ENCODE assay signal across 28 mouse cellular contexts in the genomic region with DNA sequence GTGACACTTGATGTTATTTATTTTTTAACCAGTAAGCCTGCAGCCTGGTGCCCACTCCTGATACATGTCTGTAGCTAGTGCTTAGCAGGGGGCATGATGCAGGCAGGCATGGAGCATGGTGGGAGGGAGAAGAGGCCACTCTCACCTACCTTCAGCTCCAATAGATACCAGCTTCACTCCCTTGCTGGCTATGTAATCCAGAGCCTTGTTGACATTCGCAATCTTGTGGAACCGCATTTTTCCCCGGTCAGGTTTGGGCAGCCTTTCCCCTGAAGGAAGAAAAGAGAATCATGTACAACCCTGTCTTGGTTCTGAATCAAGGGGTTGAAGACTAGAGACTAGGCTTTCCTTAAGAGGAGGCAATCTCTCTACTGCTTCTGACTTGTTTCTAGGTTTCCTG. TPM values are rescaled to one million over a fixed set of nuclear protein-coding genes. Genes with fewer than 3 reads are reported as not detected.
DNase-seq lines count a peak whose midpoint lies in the region; ATAC-seq and TF ChIP-seq lines count a peak whose summit lies in the region.
"Had no signal": no experiment of that assay in that cellular context is flagged by ENCODE, and none has a peak within 500 bp of the region (broad histone marks: within the 10 kb centered on the region; RNA-seq: fewer than 3 reads in every experiment).

No protein-coding gene starts in this region.

- H3K9me3 ChIP-seq in heart, embryonic 12.5 days (replicated peaks), result no peaks in the 10 kb centered on the region
- no peaks in the 10 kb centered on the region for H3K9me3 ChIP-seq in embryonic facial prominence, embryonic 10.5 days
- H3K9me3 ChIP-seq in intestine, embryonic 16.5 days (ENCODE audit: control insufficient read depth, low read length), result no peaks in the 10 kb centered on the region
- H3K9me3 ChIP-seq: hindbrain, embryonic 10.5 days; kidney, embryonic 15.5 days; limb, embryonic 13.5 days; liver, embryonic 12.5 days had no signal

- TF ChIP-seq CTCF in layer of hippocampus, adult 2 months (conservative IDR thresholded peaks at IDR 0.05), result no peak

- peaks cover 72% of the 10 kb centered on the region for H3K4me1 ChIP-seq in heart, embryonic 12.5 days (replicated peaks)
- H3K4me1 ChIP-seq in embryonic facial prominence, embryonic 10.5 days, result peaks cover 22% of the 10 kb centered on the region
- H3K4me1 ChIP-seq in intestine, embryonic 16.5 days (ENCODE audit: control insufficient read depth, insufficient read depth, low read length), result peaks cover 7% of the 10 kb centered on the region
- H3K4me1 ChIP-seq: hindbrain, embryonic 10.5 days; liver, embryonic 12.5 days had no signal

- WGBS in heart, embryonic 12.5 days, result 76% methylated on average over 3 of the region's 3 CpGs
- WGBS in embryonic facial prominence, embryonic 10.5 days, result 85% methylated on average over 3 of the region's 3 CpGs
- 62% methylated on average over 3 of the region's 3 CpGs for WGBS in intestine, embryonic 16.5 days

- peak overlapping the region; percentile 64 for H3K27ac ChIP-seq in heart, embryonic 12.5 days (ENCODE audit: poor library complexity, severe bottlenecking)
- H3K27ac ChIP-seq in layer of hippocampus, adult 2 months, result peak overlapping the region; percentile 61
- H3K27ac ChIP-seq in embryonic facial prominence, embryonic 10.5 days (replicated peaks), result 0 out of 2 replicates have a peak overlapping the region, but pooled peaks have one; percentile 24
- H3K27ac ChIP-seq in intestine, embryonic 16.5 days (ENCODE audit: low read length), result no peak overlapping the region
- H3K27ac ChIP-seq: hindbrain, embryonic 10.5 days; kidney, embryonic 15.5 days; limb, embryonic 13.5 days; liver, embryonic 12.5 days had no signal

- H3K4me3 ChIP-seq in heart, embryonic 12.5 days, result no peak overlapping the region
- no peak overlapping the region for H3K4me3 ChIP-seq in layer of hippocampus, adult 2 months
- H3K4me3 ChIP-seq in embryonic facial prominence, embryonic 10.5 days, result no peak overlapping the region
- H3K4me3 ChIP-seq in intestine, embryonic 16.5 days (ENCODE audit: low read length), result no peak overlapping the region
- H3K4me3 ChIP-seq: hindbrain, embryonic 10.5 days; kidney, embryonic 15.5 days; limb, embryonic 13.5 days; liver, embryonic 12.5 days had no signal

- DNase-seq in heart, postnatal 4 days, result no peak
- DNase-seq in layer of hippocampus, adult 2 months (ENCODE audit: low spot score in 2 of 2), result no peak
- no peak for DNase-seq in layer of hippocampus, adult 9-11 months
- DNase-seq in embryonic facial prominence, embryonic 10.5 days (ENCODE audit: low spot score), result no peak
- peak; percentile 51 for DNase-seq in gonadal fat pad, adult 2 months (ENCODE audit: low read depth)
- no peak for DNase-seq in gastrocnemius, postnatal 25 days
- DNase-seq: adrenal gland, postnatal 25 days; cerebellum, adult 8-10 months; cerebellum, postnatal 36 days; embryo, embryonic 11 days; forebrain, postnatal 0 days; gastrocnemius, postnatal 36 days; kidney, adult 11 months; kidney, postnatal 36 days; lung, adult 18-20 months; lung, postnatal 4 days; midbrain, embryonic 14.5 days; thymus, adult 18-20 months; thymus, postnatal 36 days had no signal

- 0 out of 2 replicates have a peak overlapping the region, but pooled peaks have one; percentile 18 for H3K9ac ChIP-seq in heart, embryonic 12.5 days
- no peak overlapping the region for H3K9ac ChIP-seq in intestine, embryonic 16.5 days (ENCODE audit: low read depth, low read length)
- H3K9ac ChIP-seq: forebrain, postnatal 0 days; kidney, embryonic 15.5 days; limb, embryonic 13.5 days; liver, embryonic 12.5 days had no signal

- no peak for ATAC-seq in heart, embryonic 12.5 days (ENCODE audit: insufficient number of reproducible peaks, low FRiP score)
- ATAC-seq in intestine, embryonic 16.5 days, result no peak
- ATAC-seq: CD4-positive, CD25-positive, alpha-beta regulatory T cell, adult 4 months; hindbrain, embryonic 16.5 days; liver, embryonic 12.5 days had no signal

- peaks cover 63% of the 10 kb centered on the region for H3K36me3 ChIP-seq in heart, embryonic 12.5 days
- H3K36me3 ChIP-seq in embryonic facial prominence, embryonic 10.5 days (replicated peaks), result no peaks in the 10 kb centered on the region
- H3K36me3 ChIP-seq in intestine, embryonic 16.5 days (ENCODE audit: control insufficient read depth, insufficient read depth, low read length), result no peaks in the 10 kb centered on the region
- H3K36me3 ChIP-seq: hindbrain, embryonic 10.5 days; kidney, embryonic 15.5 days; limb, embryonic 13.5 days; liver, embryonic 12.5 days had no signal

- H3K4me2 ChIP-seq in heart, embryonic 12.5 days, result no peak overlapping the region
- no peak overlapping the region for H3K4me2 ChIP-seq in intestine, embryonic 16.5 days (ENCODE audit: low read depth, low read length)
- H3K4me2 ChIP-seq: kidney, embryonic 15.5 days; limb, embryonic 13.5 days; liver, embryonic 12.5 days had no signal

- no peaks in the 10 kb centered on the region for H3K27me3 ChIP-seq in heart, embryonic 12.5 days (replicated peaks)
- H3K27me3 ChIP-seq in embryonic facial prominence, embryonic 10.5 days (replicated peaks; ENCODE audit: low read depth, poor library complexity, severe bottlenecking), result no peaks in the 10 kb centered on the region
- H3K27me3 ChIP-seq in intestine, embryonic 16.5 days (replicated peaks; ENCODE audit: control insufficient read depth, insufficient read depth, low read length), result no peaks in the 10 kb centered on the region
- H3K27me3 ChIP-seq: kidney, embryonic 15.5 days; limb, embryonic 13.5 days; liver, embryonic 12.5 days had no signal

RNA-seq across cellular contexts. Expression of a gene that starts 31.1 kb away (rescaled TPM):
- 1,360 and 1,370 TPM in 2 replicates for polyA plus RNA-seq in heart, embryonic 12.5 days (2016; fragmentation: Nextera tagmentation; extraction: Ambion mirVana)
- 1,000 to 10,000 TPM; 2,111 to 2,171 TPM for total RNA-seq in heart, postnatal 4 days (2021)
- 10 to 100 TPM; 22.4 to 23.1 TPM for total RNA-seq in layer of hippocampus, adult 2 months (2021)
- polyA plus RNA-seq in embryonic facial prominence, embryonic 10.5 days (2016; fragmentation: Nextera tagmentation; extraction: Ambion mirVana), result 1.5 and 3.0 TPM in 2 replicates
- 0.62 and 1.5 TPM in 2 replicates for polyA plus RNA-seq in gonadal fat pad, adult 2 months (2012; rRNA removed)
- 1,000 to 10,000 TPM; 1,566 to 2,231 TPM for total RNA-seq in gastrocnemius, postnatal 25 days (2021)
- polyA plus RNA-seq in intestine, embryonic 16.5 days (2015; fragmentation: Nextera tagmentation; extraction: Ambion mirVana), result 2.0 and 3.5 TPM in 2 replicates
- total RNA-seq: megakaryocyte-erythroid progenitor cell, adult 5-6 weeks had no signal

RNA-seq across cellular contexts. Expression of a gene that starts 51.5 kb away (rescaled TPM):
- polyA plus RNA-seq in heart, embryonic 12.5 days (2016; fragmentation: Nextera tagmentation; extraction: Ambion mirVana), result 18.7 and 20.0 TPM in 2 replicates
- 10 to 100 TPM; 35.7 to 36.0 TPM for total RNA-seq in heart, postnatal 4 days (2021)
- 10 to 100 TPM; 18.2 to 20.6 TPM for total RNA-seq in layer of hippocampus, adult 2 months (2021)
- polyA plus RNA-seq in embryonic facial prominence, embryonic 10.5 days (2016; fragmentation: Nextera tagmentation; extraction: Ambion mirVana), result 22.3 and 22.6 TPM in 2 replicates
- polyA plus RNA-seq in gonadal fat pad, adult 2 months (2012; rRNA removed), result 9.5 and 10.2 TPM in 2 replicates
- 10 to 100 TPM; 14.3 to 14.9 TPM for total RNA-seq in gastrocnemius, postnatal 25 days (2021)
- polyA plus RNA-seq in intestine, embryonic 16.5 days (2015; fragmentation: Nextera tagmentation; extraction: Ambion mirVana), result 6.4 and 7.4 TPM in 2 replicates

Comparison
In these comparisons a context has a peak if more than half of its experiments do, and no peak if none do; other contexts are left out.
1. RNA of a gene that starts 31.1 kb away (polyA plus RNA-seq): 1,360 to 1,370 TPM in heart, embryonic 12.5 days; 2.0 to 3.5 TPM in intestine, embryonic 16.5 days, 1.5 to 3.0 TPM in embryonic facial prominence, embryonic 10.5 days and 0.62 to 1.5 TPM in gonadal fat pad, adult 2 months; every median in the first group is over 100 times any median in the second.